Mouse (Mus musculus): ENCODE data around the gene Zbtb7a. TPM values are rescaled to one million over a fixed set of nuclear protein-coding genes. Genes with fewer than 3 reads are reported as not detected.

The Zbtb7a gene
- polyA plus RNA-seq, 1 experiment from 2014 or later = 31.5 TPM

DNA sequence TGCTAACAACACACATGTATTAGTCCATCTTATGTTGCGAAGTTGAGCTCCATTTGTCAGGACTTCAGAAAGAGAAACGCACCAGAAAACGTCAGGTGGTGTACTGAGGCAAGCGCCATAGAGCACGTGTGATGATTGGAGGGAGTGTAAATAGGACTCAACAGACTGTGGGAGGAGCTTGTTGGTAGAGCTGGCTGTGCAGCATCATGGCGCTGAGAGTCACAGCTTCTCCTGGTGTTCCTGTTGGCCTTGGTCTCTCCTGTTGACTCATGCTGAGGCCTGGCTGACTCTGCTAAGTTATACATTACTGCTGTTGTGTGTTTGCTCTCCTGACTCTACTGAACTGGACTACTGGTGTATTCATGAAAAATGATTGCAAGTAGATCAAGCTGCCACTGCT, 22.1 kb upstream of the Zbtb7a start:
- Histone ChIP-seq H3K27ac (ENCODE audit: low read length) (no peak overlapping the region), H3K4me2 (ENCODE audit: low read depth, low read length) (no peak overlapping the region), H3K27me3 (ENCODE audit: control insufficient read depth, insufficient read depth, low read depth, low read length) (no peaks in the 10 kb centered on the region), H3K9me3 (ENCODE audit: control insufficient read depth, low read length) (no peaks in the 10 kb centered on the region), H3K36me3 (ENCODE audit: control insufficient read depth, insufficient read depth, low read length) (peaks cover 69% of the 10 kb centered on the region), H3K4me3 (ENCODE audit: low read length) (no peak overlapping the region), H3K4me1 (replicated peaks; ENCODE audit: control insufficient read depth, insufficient read depth, low read length) (no peaks in the 10 kb centered on the region), H3K9ac (ENCODE audit: low read length) (no peak overlapping the region)
- no peak for ATAC-seq (ENCODE audit: low read depth)
- WGBS = 91% methylated on average over 6 of the region's 6 CpGs

DNA sequence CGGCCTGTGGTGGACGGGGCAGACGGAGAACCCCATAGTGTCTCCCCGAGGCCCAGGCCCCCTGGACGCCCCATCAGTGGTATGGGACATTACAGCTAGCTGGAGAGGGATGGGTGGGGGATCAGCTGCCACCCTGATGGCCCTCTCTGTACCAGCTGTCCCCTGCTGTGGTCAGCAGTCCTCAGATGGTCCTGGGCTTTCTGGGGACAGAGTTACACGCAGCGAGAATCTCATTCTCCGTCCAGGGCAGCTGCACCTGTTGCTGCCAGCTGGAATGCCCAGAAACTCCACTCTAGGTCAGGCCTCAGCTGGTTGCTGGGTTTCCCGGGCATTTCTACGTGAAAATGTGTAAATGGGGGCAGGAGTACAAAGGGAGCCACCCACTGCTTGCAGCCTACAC, 15.4 kb upstream of the Zbtb7a start:
- no peak overlapping the region for H3K9ac ChIP-seq (ENCODE audit: low read length)
- 90% methylated on average over 10 of the region's 10 CpGs for WGBS
- peaks cover 76% of the 10 kb centered on the region for H3K36me3 ChIP-seq (ENCODE audit: control insufficient read depth, insufficient read depth, low read length)
- no peaks in the 10 kb centered on the region for H3K27me3 ChIP-seq (ENCODE audit: control insufficient read depth, insufficient read depth, low read depth, low read length)
- no peaks in the 10 kb centered on the region for H3K9me3 ChIP-seq (ENCODE audit: control insufficient read depth, low read length)
- no peak for ATAC-seq (ENCODE audit: low read depth)
- H3K4me2 ChIP-seq (ENCODE audit: low read depth, low read length) = no peak overlapping the region
- H3K27ac ChIP-seq (ENCODE audit: low read length) = no peak overlapping the region
- H3K4me3 ChIP-seq (ENCODE audit: low read length) = no peak overlapping the region
- H3K4me1 ChIP-seq (replicated peaks; ENCODE audit: control insufficient read depth, insufficient read depth, low read length) = no peaks in the 10 kb centered on the region

DNA sequence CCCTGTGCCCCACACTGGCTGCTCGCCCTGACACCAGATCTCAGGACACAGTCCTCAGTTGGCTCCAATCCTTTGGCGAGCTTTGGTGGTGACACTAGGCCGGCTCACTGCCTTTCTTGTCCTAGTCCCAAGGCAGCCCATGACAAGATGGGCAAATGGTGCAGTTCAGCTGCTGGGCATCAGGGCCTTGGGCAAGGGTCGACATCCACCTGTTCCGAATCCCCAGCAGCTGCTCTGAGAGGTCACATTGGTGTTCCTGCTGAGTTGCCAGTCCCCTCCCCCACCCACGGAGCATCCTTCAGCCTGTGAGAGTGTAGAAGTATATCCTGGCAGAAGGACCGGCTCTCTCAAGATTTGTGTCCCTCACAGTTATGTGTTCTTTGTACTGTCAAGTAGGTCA, 14.4 kb upstream of the Zbtb7a start:
- Histone ChIP-seq H3K4me2 (ENCODE audit: low read depth, low read length) (no peak overlapping the region), H3K27ac (ENCODE audit: low read length) (no peak overlapping the region), H3K9me3 (ENCODE audit: control insufficient read depth, low read length) (no peaks in the 10 kb centered on the region), H3K4me1 (replicated peaks; ENCODE audit: control insufficient read depth, insufficient read depth, low read length) (no peaks in the 10 kb centered on the region), H3K9ac (ENCODE audit: low read length) (no peak overlapping the region), H3K27me3 (ENCODE audit: control insufficient read depth, insufficient read depth, low read depth, low read length) (no peaks in the 10 kb centered on the region), H3K4me3 (ENCODE audit: low read length) (no peak overlapping the region), H3K36me3 (ENCODE audit: control insufficient read depth, insufficient read depth, low read length) (peaks cover 69% of the 10 kb centered on the region)
- ATAC-seq (ENCODE audit: low read depth) = no peak
- 78% methylated on average over 7 of the region's 7 CpGs for WGBS

DNA sequence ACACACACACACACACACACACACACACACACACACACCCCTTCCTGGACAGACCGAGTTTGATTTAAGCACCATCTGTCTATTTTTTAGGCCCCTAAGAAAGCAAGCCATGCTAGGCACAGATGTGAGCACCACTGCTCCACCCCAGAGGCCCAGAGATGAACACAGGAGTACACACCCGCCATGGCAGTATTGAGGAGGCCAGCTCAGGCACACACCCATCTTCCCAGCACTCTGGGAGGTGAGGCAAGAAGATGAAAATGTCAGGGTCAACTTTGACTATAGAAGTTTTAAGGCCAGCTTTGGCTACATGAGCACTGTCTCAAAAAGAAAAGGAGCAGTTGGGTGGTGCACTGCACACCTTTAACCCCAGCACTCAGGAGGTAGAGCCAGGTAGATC, 12.1 kb upstream of the Zbtb7a start:
- H3K27me3 ChIP-seq (ENCODE audit: control insufficient read depth, insufficient read depth, low read depth, low read length) = no peaks in the 10 kb centered on the region
- no peaks in the 10 kb centered on the region for H3K9me3 ChIP-seq (ENCODE audit: control insufficient read depth, low read length)
- H3K4me2 ChIP-seq (ENCODE audit: low read depth, low read length) = no peak overlapping the region
- H3K36me3 ChIP-seq (ENCODE audit: control insufficient read depth, insufficient read depth, low read length) = peaks cover 54% of the 10 kb centered on the region
- H3K27ac ChIP-seq (ENCODE audit: low read length) = no peak overlapping the region
- no peak overlapping the region for H3K4me3 ChIP-seq (ENCODE audit: low read length)
- 79% methylated on average over 2 of the region's 2 CpGs for WGBS
- ATAC-seq (ENCODE audit: low read depth) = no peak
- peaks cover 4% of the 10 kb centered on the region; the same call in 1 of the 2 replicates for H3K4me1 ChIP-seq (replicated peaks; ENCODE audit: control insufficient read depth, insufficient read depth, low read length)
- H3K9ac ChIP-seq (ENCODE audit: low read length) = no peak overlapping the region

DNA sequence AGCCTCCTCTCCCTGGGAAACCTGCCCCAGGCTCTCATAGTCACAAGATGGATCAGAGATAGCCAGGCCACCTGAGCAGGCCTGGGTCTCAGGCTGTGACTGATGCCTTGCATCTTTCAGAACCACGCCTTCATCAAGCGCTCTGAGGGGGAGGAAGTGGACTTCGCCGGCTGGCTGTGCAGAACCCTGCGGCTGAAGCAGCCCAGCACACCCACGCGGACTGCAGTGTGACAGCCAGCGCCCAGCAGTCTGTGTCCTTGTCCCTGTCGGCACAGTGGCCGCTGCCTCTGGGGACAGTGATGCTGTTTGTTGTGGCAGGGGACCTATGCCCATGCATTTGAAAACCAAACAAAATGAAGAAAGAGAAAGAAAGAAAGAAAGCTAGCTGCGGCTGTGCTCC, 11.5 kb upstream of the Zbtb7a start:
- H3K4me3 ChIP-seq (ENCODE audit: low read length) = no peak overlapping the region
- ATAC-seq (ENCODE audit: low read depth) = no peak
- H3K36me3 ChIP-seq (ENCODE audit: control insufficient read depth, insufficient read depth, low read length) = peaks cover 50% of the 10 kb centered on the region
- no peaks in the 10 kb centered on the region for H3K9me3 ChIP-seq (ENCODE audit: control insufficient read depth, low read length)
- H3K4me1 ChIP-seq (replicated peaks; ENCODE audit: control insufficient read depth, insufficient read depth, low read length) = peaks cover 10% of the 10 kb centered on the region; the same call in 1 of the 2 replicates
- no peaks in the 10 kb centered on the region for H3K27me3 ChIP-seq (ENCODE audit: control insufficient read depth, insufficient read depth, low read depth, low read length)
- H3K4me2 ChIP-seq (ENCODE audit: low read depth, low read length) = no peak overlapping the region
- 74% methylated on average over 11 of the region's 11 CpGs for WGBS
- H3K27ac ChIP-seq (ENCODE audit: low read length) = no peak overlapping the region
- no peak overlapping the region for H3K9ac ChIP-seq (ENCODE audit: low read length)

DNA sequence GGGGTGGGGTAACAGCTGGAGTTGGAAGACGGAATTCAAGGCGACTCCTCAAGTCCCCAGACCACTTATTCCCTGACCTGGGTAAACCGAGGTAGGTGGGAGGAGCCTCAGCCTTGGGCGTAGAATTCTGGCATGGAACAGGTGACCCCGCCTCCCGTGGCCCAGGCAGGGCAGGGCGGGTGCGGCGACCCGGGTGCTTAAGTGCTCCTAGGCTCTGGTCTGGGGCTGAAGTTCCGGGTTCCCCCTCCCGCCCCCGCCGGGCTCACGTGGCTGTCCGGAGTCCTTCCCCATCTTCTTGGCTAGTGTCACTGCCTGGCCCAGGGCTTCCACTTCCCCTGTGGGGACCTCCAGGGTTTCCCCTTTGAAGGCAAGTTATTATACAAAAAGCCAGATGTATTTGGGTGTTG, 836 bp upstream of the Zbtb7a start:
- Histone ChIP-seq H3K4me3 (ENCODE audit: low read length) (0 out of 2 replicates have a peak overlapping the region, but pooled peaks have one; percentile 9), H3K4me2 (ENCODE audit: low read depth, low read length) (peak overlapping the region; percentile 26), H3K36me3 (ENCODE audit: control insufficient read depth, insufficient read depth, low read length) (no peaks in the 10 kb centered on the region), H3K27me3 (ENCODE audit: control insufficient read depth, insufficient read depth, low read depth, low read length) (peaks cover 8% of the 10 kb centered on the region; the same call in 1 of the 2 replicates), H3K9ac (ENCODE audit: low read length) (no peak overlapping the region), H3K9me3 (ENCODE audit: control insufficient read depth, low read length) (no peaks in the 10 kb centered on the region), H3K4me1 (replicated peaks; ENCODE audit: control insufficient read depth, insufficient read depth, low read length) (peaks cover 31% of the 10 kb centered on the region), H3K27ac (ENCODE audit: low read length) (no peak overlapping the region)
- WGBS = 1% methylated on average over 16 of the region's 16 CpGs
- no peak for ATAC-seq (ENCODE audit: low read depth)

DNA sequence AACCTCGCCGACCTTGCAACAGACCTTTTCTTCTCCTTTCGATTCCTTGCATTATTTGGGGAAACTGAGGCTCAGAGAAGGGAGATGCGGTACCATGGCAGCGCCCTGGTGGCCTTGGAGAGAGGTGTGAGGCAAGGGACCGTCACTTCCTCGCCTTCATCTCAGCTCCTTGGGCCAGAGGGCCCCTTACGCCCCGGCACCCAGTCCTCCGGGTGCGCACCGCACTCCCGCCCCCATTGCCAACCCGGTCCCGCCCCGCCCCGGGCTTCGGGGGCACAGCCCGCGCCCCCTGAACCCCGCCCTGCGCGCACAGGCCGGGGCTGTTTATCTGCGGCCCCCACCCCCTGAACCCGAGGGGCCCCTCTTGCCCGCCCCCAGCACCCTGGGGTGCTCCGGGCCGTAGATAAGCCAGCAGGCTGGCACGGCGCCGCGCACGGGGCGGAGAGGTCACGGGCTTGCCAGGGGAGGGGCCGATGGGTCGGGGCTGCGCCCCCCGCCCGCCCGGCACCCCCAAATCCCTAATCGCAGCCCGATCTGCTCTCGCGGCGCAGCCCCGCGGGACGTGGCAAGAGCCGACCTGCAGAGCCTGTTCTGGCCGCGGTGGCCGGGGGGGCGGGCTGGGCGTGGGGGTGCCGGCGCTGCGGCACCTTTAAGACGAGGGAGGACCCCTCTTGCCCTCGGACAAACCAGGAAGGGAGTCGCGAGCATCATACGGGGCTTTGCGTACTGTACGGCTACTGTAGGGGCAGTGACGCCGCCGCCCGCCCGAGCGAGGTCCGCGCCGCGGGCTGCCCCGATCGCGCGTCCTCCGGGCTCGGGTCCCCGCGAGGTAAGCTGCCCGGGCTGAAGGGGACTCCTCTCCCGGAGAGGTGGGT, 1.0 kb downstream of the Zbtb7a start:
- Histone ChIP-seq H3K9ac (ENCODE audit: low read length) (peak overlapping the region; percentile 97), H3K27ac (ENCODE audit: low read length) (peak overlapping the region; percentile 99), H3K36me3 (ENCODE audit: control insufficient read depth, insufficient read depth, low read length) (no peaks in the 10 kb centered on the region), H3K4me3 (ENCODE audit: low read length) (peak overlapping the region; percentile 91), H3K4me1 (replicated peaks; ENCODE audit: control insufficient read depth, insufficient read depth, low read length) (peaks cover 43% of the 10 kb centered on the region), H3K9me3 (ENCODE audit: control insufficient read depth, low read length) (no peaks in the 10 kb centered on the region), H3K27me3 (ENCODE audit: control insufficient read depth, insufficient read depth, low read depth, low read length) (peaks cover 8% of the 10 kb centered on the region; the same call in 1 of the 2 replicates), H3K4me2 (ENCODE audit: low read depth, low read length) (peak overlapping the region; percentile 99)
- peak; percentile 37 for ATAC-seq (ENCODE audit: low read depth)
- under 1% methylated on average over 74 of the region's 86 CpGs for WGBS

DNA sequence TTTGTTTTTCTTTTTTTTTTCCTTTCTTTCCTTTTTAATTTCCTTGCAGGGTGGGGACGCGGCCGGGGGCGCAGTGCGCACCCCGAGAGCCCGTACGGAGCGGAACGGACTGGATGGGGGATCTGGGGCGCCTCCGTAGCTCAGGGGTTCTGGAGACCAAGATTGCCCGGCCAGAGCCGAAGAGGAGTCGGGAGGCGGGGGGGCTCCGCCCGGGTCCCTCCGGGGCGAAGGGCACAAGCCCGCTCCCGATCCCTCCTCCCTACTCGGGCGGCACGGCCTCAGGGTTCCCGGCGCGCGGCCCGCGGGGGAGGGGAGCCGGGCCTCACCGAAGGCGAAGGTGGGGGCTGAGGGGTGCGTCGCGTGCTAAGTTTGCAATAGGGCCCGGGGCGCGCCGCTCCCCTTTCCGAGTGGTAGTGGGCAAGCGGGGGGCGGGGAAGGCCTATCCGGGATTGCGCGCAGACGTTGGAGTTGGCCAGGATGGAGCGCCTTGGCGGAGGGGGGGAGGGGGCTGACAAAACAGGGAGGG, 1.7 kb downstream of the Zbtb7a start:
- peak; percentile 31 for ATAC-seq (ENCODE audit: low read depth)
- WGBS = 0% methylated on average over 36 of the region's 50 CpGs
- no peaks in the 10 kb centered on the region for H3K9me3 ChIP-seq (ENCODE audit: control insufficient read depth, low read length)
- peak overlapping the region; percentile 99 for H3K4me2 ChIP-seq (ENCODE audit: low read depth, low read length)
- peak overlapping the region; percentile 97 for H3K9ac ChIP-seq (ENCODE audit: low read length)
- H3K27me3 ChIP-seq (ENCODE audit: control insufficient read depth, insufficient read depth, low read depth, low read length) = peaks cover 8% of the 10 kb centered on the region; the same call in 1 of the 2 replicates
- peak overlapping the region; percentile 91 for H3K4me3 ChIP-seq (ENCODE audit: low read length)
- peaks cover 49% of the 10 kb centered on the region for H3K4me1 ChIP-seq (replicated peaks; ENCODE audit: control insufficient read depth, insufficient read depth, low read length)
- peak overlapping the region; percentile 99 for H3K27ac ChIP-seq (ENCODE audit: low read length)
- no peaks in the 10 kb centered on the region for H3K36me3 ChIP-seq (ENCODE audit: control insufficient read depth, insufficient read depth, low read length)

DNA sequence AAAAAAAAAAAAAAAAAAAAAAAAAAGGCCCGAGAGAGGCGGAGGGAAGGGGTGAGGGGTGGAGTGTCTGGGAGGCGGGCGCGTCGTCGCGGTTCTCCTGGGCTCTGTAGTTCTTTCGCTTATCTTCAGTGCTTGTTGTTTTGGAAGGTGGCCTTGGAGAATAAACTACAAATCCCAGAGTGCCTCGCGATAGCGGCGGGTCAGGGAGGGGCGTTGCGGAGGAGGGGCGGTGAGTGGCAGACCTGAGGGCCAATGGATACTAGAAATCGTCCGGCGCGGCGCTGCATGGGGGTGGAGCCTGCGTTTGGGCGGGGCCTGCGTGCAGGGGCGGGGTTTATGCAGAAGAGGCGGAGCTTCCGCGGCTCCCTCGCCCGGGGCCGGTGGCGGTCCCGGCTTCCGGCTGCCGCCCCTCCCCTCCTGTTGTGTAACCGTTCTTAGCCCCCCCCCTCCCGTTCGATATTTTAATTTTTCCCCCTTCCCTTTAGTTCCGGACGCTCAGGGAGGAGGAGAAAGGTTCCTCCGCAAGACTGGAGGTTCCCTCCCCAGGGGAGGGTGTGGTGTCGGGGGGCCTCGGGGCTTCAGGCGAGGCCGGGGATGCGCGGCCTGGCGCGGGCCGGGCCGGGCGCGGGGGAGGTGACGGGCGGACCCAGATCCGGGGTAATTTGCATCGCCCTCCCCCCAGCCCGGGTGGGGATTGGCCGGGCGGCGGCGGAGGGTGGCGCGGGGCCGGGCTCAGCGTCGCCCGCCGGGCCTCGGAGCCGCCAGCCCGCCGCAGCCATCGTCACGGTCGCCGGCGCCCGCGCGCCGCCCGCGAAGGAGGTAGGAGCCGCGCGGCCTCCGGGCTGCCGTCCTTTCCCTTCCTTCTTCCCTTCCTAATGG, 2.5 kb downstream of the Zbtb7a start:
- Histone ChIP-seq H3K4me2 (ENCODE audit: low read depth, low read length) (peak overlapping the region; percentile 85), H3K9me3 (ENCODE audit: control insufficient read depth, low read length) (no peaks in the 10 kb centered on the region), H3K27me3 (ENCODE audit: control insufficient read depth, insufficient read depth, low read depth, low read length) (peaks cover 8% of the 10 kb centered on the region; the same call in 1 of the 2 replicates), H3K27ac (ENCODE audit: low read length) (peak overlapping the region; percentile 99), H3K36me3 (ENCODE audit: control insufficient read depth, insufficient read depth, low read length) (no peaks in the 10 kb centered on the region), H3K9ac (ENCODE audit: low read length) (peak overlapping the region; percentile 97), H3K4me3 (ENCODE audit: low read length) (peak overlapping the region; percentile 91), H3K4me1 (replicated peaks; ENCODE audit: control insufficient read depth, insufficient read depth, low read length) (peaks cover 55% of the 10 kb centered on the region)
- under 1% methylated on average over 52 of the region's 89 CpGs for WGBS
- ATAC-seq (ENCODE audit: low read depth) = peak; percentile 92

All from lung, embryonic 16.5 days (tissue).